Mouse (Mus musculus) hindbrain, postnatal 0 days (tissue): ENCODE results near the gene Oas2. TPM values are rescaled to one million over a fixed set of nuclear protein-coding genes. Genes with fewer than 3 reads are reported as not detected.

Experiments used
- ATAC-seq: fragments of 200-750 bp; cut with Nextera tagmentation; 2 replicates; pipeline ENCODE4 v1.8.0; 2017; ENCODE audit warnings: mild to moderate bottlenecking, moderate TSS enrichment, moderate library complexity
- DNase-seq: peaks from one replicate; pipeline ENCODE4 v3.0.0-alpha.2; 2015; ENCODE audit warnings: low spot score
- H3K27ac ChIP-seq: fragments of 300-500 bp; sonication (generic); 2 replicates; pipeline ENCODE4 v1.5.1; 2014; ENCODE audit warnings: mild to moderate bottlenecking
- H3K27me3 ChIP-seq: fragments of 300-500 bp; sonication (generic); 2 replicates; pipeline ENCODE4 v1.6.1; 2014; ENCODE audit warnings: low read length, mixed read lengths; ENCODE audit not compliant: insufficient read depth
- H3K36me3 ChIP-seq: fragments of 300-500 bp; sonication (generic); 2 replicates; pipeline ENCODE4 v1.6.1; 2014; ENCODE audit warnings: low read length, mixed read lengths; ENCODE audit not compliant: insufficient read depth
- H3K4me1 ChIP-seq: fragments of 300-500 bp; sonication (generic); 2 replicates; pipeline ENCODE4 v1.6.1; 2014; ENCODE audit warnings: antibody characterized with exemption, low read length, mixed read lengths; ENCODE audit not compliant: insufficient read depth
- H3K4me2 ChIP-seq: fragments of 300-500 bp; sonication (generic); 2 replicates; pipeline ENCODE4 v1.6.1; 2014; ENCODE audit warnings: low read depth, mild to moderate bottlenecking, low read length, moderate library complexity, mixed read lengths
- H3K4me3 ChIP-seq: fragments of 300-500 bp; sonication (generic); 2 replicates; pipeline ENCODE4 v1.5.1; 2014; ENCODE audit warnings: low read length
- H3K9ac ChIP-seq: fragments of 300-500 bp; sonication (generic); replicated peaks from 2 replicates; pipeline ENCODE4 v1.6.1; 2014; ENCODE audit warnings: mild to moderate bottlenecking, low read length, moderate library complexity, mixed read lengths
- H3K9me3 ChIP-seq: fragments of 300-500 bp; sonication (generic); 2 replicates; pipeline ENCODE4 v1.6.1; 2016; ENCODE audit warnings: low read length, mixed read lengths
- CTCF ChIP-seq: IDR thresholded peaks from 2 replicates; pipeline ENCODE4 v1.5.1; 2016; ENCODE audit warnings: antibody characterized with exemption, control low read depth, low read depth
- WGBS: fragments of 180-500 bp; shearing (Covaris S2); extraction: QIAGEN DNeasy Blood & Tissue Kit; methylation state at CpG from one replicate; pipeline ENCODE4 v1.1.7; 2014; 5-methylcytosine and 5-hydroxymethylcytosine counted together
- polyA plus RNA-seq: library from polyadenylated mRNA; unstranded; fragments of >200 nt; fragmentation: Nextera tagmentation; extraction: Ambion mirVana; gene quantifications from 2 replicates; pipeline ENCODE4 v1.2.1, GENCODE M21; 2015
- total RNA-seq: library from RNA; depleted of rRNA; stranded (reverse); fragments of >200 nt; gene quantifications from 2 replicates; pipeline ENCODE4 v1.2.3, GENCODE M21; 2014

The Oas2 gene
- total and polyA plus RNA-seq, 2 experiments from 2014 or later: 0.24 to 1.3 TPM

- peaks cover 28% of the 10 kb centered on the region for H3K4me1 ChIP-seq
- TF ChIP-seq CTCF: no peak
- no peak overlapping the region for H3K4me2 ChIP-seq
- H3K4me3 ChIP-seq: no peak overlapping the region
- ATAC-seq: no peak
- H3K9ac ChIP-seq: no peak overlapping the region
- H3K27ac ChIP-seq: no peak overlapping the region
- H3K36me3 ChIP-seq: no peaks in the 10 kb centered on the region
- H3K9me3 ChIP-seq: no peaks in the 10 kb centered on the region
- WGBS: 48% methylated on average over 9 of the region's 11 CpGs
- peak; percentile 48 for DNase-seq
- H3K27me3 ChIP-seq: no peaks in the 10 kb centered on the region
Measured at GRCm38 (mm10) chr5:120700996-120701790, 48.5 kb downstream of the Oas2 start.

GRCm38 (mm10) chr5:120698801-120699391 is 50.8 kb downstream of the Oas2 start:
- H3K9ac ChIP-seq: peak overlapping the region; percentile 25; the same call in 1 of the 2 replicates
- no peak overlapping the region for H3K4me2 ChIP-seq
- no peaks in the 10 kb centered on the region for H3K27me3 ChIP-seq
- peaks cover 5% of the 10 kb centered on the region for H3K36me3 ChIP-seq
- peak overlapping the region; percentile 78 for H3K27ac ChIP-seq
- H3K4me1 ChIP-seq: peaks cover 25% of the 10 kb centered on the region
- DNase-seq (peak; percentile 74), ATAC-seq (peak; percentile 79)
- H3K4me3 ChIP-seq: no peak overlapping the region
- H3K9me3 ChIP-seq: no peaks in the 10 kb centered on the region
- TF ChIP-seq CTCF: no peak
- 21% methylated on average over 16 of the region's 16 CpGs for WGBS

GRCm38 (mm10) chr5:120698181-120698580 is 51.5 kb downstream of the Oas2 start:
- no peak for ATAC-seq
- no peaks in the 10 kb centered on the region for H3K9me3 ChIP-seq
- no peak overlapping the region for H3K9ac ChIP-seq
- H3K36me3 ChIP-seq: peaks cover 10% of the 10 kb centered on the region
- H3K4me1 ChIP-seq: peaks cover 25% of the 10 kb centered on the region
- no peaks in the 10 kb centered on the region for H3K27me3 ChIP-seq
- H3K4me2 ChIP-seq: no peak overlapping the region
- no peak for TF ChIP-seq CTCF
- peak overlapping the region; percentile 78; the same call in 1 of the 2 replicates for H3K27ac ChIP-seq
- WGBS: 66% methylated on average over 3 of the region's 3 CpGs
- DNase-seq: no peak
- H3K4me3 ChIP-seq: no peak overlapping the region

- DNase-seq (no peak), ATAC-seq (no peak)
- no peaks in the 10 kb centered on the region for H3K27me3 ChIP-seq
- H3K27ac ChIP-seq: no peak overlapping the region
- H3K4me2 ChIP-seq: no peak overlapping the region
- H3K4me3 ChIP-seq: no peak overlapping the region
- peaks cover 20% of the 10 kb centered on the region for H3K36me3 ChIP-seq
- no peaks in the 10 kb centered on the region for H3K9me3 ChIP-seq
- no peak overlapping the region for H3K9ac ChIP-seq
- TF ChIP-seq CTCF: no peak
- peaks cover 25% of the 10 kb centered on the region for H3K4me1 ChIP-seq
- WGBS: 65% methylated on average over 4 of the region's 4 CpGs
Measured at GRCm38 (mm10) chr5:120696865-120697264, 52.8 kb downstream of the Oas2 start.

- H3K9ac ChIP-seq: no peak overlapping the region
Measured at GRCm38 (mm10) chr5:120696057-120696743, 53.5 kb downstream of the Oas2 start.

GRCm38 (mm10) chr5:120694695-120695074 is 55.0 kb downstream of the Oas2 start:
- WGBS: 19% methylated on average over 41 of the region's 41 CpGs
- no peak for ATAC-seq
- Histone ChIP-seq H3K4me3 (no peak overlapping the region), H3K9me3 (no peaks in the 10 kb centered on the region), H3K36me3 (peaks cover 20% of the 10 kb centered on the region), H3K9ac (no peak overlapping the region), H3K4me2 (peak overlapping the region; percentile 19; the same call in 1 of the 2 replicates), H3K27ac (no peak overlapping the region), H3K4me1 (peaks cover 22% of the 10 kb centered on the region), H3K27me3 (no peaks in the 10 kb centered on the region)
- no peak for DNase-seq
- TF ChIP-seq CTCF: no peak

More at GRCm38 (mm10) chr5:120696057-120696743, 53.5 kb downstream of the Oas2 start:
- Histone ChIP-seq H3K4me1 (peaks cover 25% of the 10 kb centered on the region), H3K9me3 (no peaks in the 10 kb centered on the region), H3K27me3 (no peaks in the 10 kb centered on the region), H3K27ac (no peak overlapping the region), H3K4me2 (no peak overlapping the region), H3K36me3 (peaks cover 20% of the 10 kb centered on the region), H3K4me3 (no peak overlapping the region)
- TF ChIP-seq CTCF: no peak
- peak; percentile 65 for DNase-seq
- WGBS: 73% methylated on average over 16 of the region's 16 CpGs
- no peak for ATAC-seq
